Mouse (Mus musculus) forebrain, embryonic 10.5 days (tissue): ENCODE results near the gene Otub2. TPM values are rescaled to one million over a fixed set of nuclear protein-coding genes. Genes with fewer than 3 reads are reported as not detected.
A peak's percentile ranks its signal among the peaks of the same experiment; 100 is the strongest.

Experiments used
- DNase-seq: peaks from one replicate; pipeline ENCODE4 v3.0.0-alpha.2; 2017; ENCODE audit warnings: low spot score; ENCODE audit errors: extremely low spot score
- H3K27ac ChIP-seq: fragments of 300-500 bp; sonication (generic); 2 replicates; pipeline ENCODE4 v1.5.1; 2016; ENCODE audit warnings: mild to moderate bottlenecking
- H3K27me3 ChIP-seq: fragments of 300-500 bp; sonication (generic); 2 replicates; pipeline ENCODE4 v1.6.1; 2016; ENCODE audit warnings: mild to moderate bottlenecking; ENCODE audit not compliant: poor library complexity, severe bottlenecking
- H3K36me3 ChIP-seq: fragments of 300-500 bp; sonication (generic); replicated peaks from 2 replicates; pipeline ENCODE4 v1.6.1; 2016; ENCODE audit warnings: mild to moderate bottlenecking, moderate library complexity
- H3K4me1 ChIP-seq: fragments of 300-500 bp; sonication (generic); 2 replicates; pipeline ENCODE4 v1.6.1; 2016
- H3K4me3 ChIP-seq: fragments of 300-500 bp; sonication (generic); 2 replicates; pipeline ENCODE4 v1.5.1; 2016; ENCODE audit warnings: mild to moderate bottlenecking, moderate library complexity
- H3K9me3 ChIP-seq: fragments of 300-500 bp; sonication (generic); 2 replicates; pipeline ENCODE4 v1.6.1; 2016; ENCODE audit warnings: mild to moderate bottlenecking, moderate library complexity
- WGBS: fragments of 180-500 bp; shearing (Covaris S2); methylation state at CpG from one replicate; pipeline ENCODE4 v1.1.7; 2016; 5-methylcytosine and 5-hydroxymethylcytosine counted together
- polyA plus RNA-seq: library from polyadenylated mRNA; unstranded; fragments of >200 nt; fragmentation: Nextera tagmentation; extraction: Ambion mirVana; gene quantifications from 2 replicates; pipeline ENCODE4 v1.2.1, GENCODE M21; 2016

The Otub2 gene
- polyA plus RNA-seq, 1 experiment from 2014 or later: 11.3 TPM

- Histone ChIP-seq H3K36me3 (no peaks in the 10 kb centered on the region), H3K27ac (no peak overlapping the region), H3K4me1 (no peaks in the 10 kb centered on the region), H3K27me3 (no peaks in the 10 kb centered on the region), H3K9me3 (no peaks in the 10 kb centered on the region), H3K4me3 (no peak overlapping the region)
- DNase-seq: no peak
- 86% methylated on average over 4 of the region's 4 CpGs for WGBS
These were observed 11.7 kb upstream of the Otub2 start for GRCm38 (mm10) chr12:103376774-103377173.

GRCm38 (mm10) chr12:103380226-103380625, 8.3 kb upstream of the Otub2 start:
- Histone ChIP-seq H3K4me1 (no peaks in the 10 kb centered on the region), H3K36me3 (no peaks in the 10 kb centered on the region), H3K4me3 (no peak overlapping the region), H3K27ac (no peak overlapping the region), H3K27me3 (no peaks in the 10 kb centered on the region), H3K9me3 (no peaks in the 10 kb centered on the region)
- WGBS: 85% methylated on average over 4 of the region's 4 CpGs
- DNase-seq: no peak

GRCm38 (mm10) chr12:103389348-103389727, 856 bp downstream of the Otub2 start:
- Histone ChIP-seq H3K4me1 (peaks cover 21% of the 10 kb centered on the region), H3K27me3 (no peaks in the 10 kb centered on the region), H3K4me3 (peak overlapping the region; percentile 77), H3K9me3 (no peaks in the 10 kb centered on the region), H3K27ac (peak overlapping the region; percentile 92), H3K36me3 (no peaks in the 10 kb centered on the region)
- 57% methylated on average over 2 of the region's 2 CpGs for WGBS
- no peak for DNase-seq

GRCm38 (mm10) chr12:103389982-103390381, 1.5 kb downstream of the Otub2 start:
- 0 out of 2 replicates have a peak overlapping the region, but pooled peaks have one; percentile 77 for H3K4me3 ChIP-seq
- WGBS: 78% methylated on average over 4 of the region's 4 CpGs

GRCm38 (mm10) chr12:103391098-103391497, 2.6 kb downstream of the Otub2 start:
- no peak overlapping the region for H3K4me3 ChIP-seq
- H3K9me3 ChIP-seq: no peaks in the 10 kb centered on the region
- WGBS: 91% methylated on average over 7 of the region's 7 CpGs
- no peak overlapping the region for H3K27ac ChIP-seq
- H3K4me1 ChIP-seq: peaks cover 21% of the 10 kb centered on the region
- H3K27me3 ChIP-seq: no peaks in the 10 kb centered on the region
- H3K36me3 ChIP-seq: no peaks in the 10 kb centered on the region
- no peak for DNase-seq

More at GRCm38 (mm10) chr12:103389982-103390381, 1.5 kb downstream of the Otub2 start:
- Histone ChIP-seq H3K36me3 (no peaks in the 10 kb centered on the region), H3K27me3 (no peaks in the 10 kb centered on the region), H3K9me3 (no peaks in the 10 kb centered on the region), H3K27ac (no peak overlapping the region), H3K4me1 (peaks cover 21% of the 10 kb centered on the region)
- no peak for DNase-seq

- DNase-seq: no peak
- Histone ChIP-seq H3K27me3 (no peaks in the 10 kb centered on the region), H3K4me1 (peaks cover 21% of the 10 kb centered on the region), H3K9me3 (no peaks in the 10 kb centered on the region), H3K36me3 (no peaks in the 10 kb centered on the region), H3K27ac (peak overlapping the region; percentile 22), H3K4me3 (no peak overlapping the region)
- 73% methylated on average over 6 of the region's 6 CpGs for WGBS
These were observed 5.0 kb downstream of the Otub2 start for GRCm38 (mm10) chr12:103393528-103393927.

GRCm38 (mm10) chr12:103395486-103396275, 7.2 kb downstream of the Otub2 start:
- Histone ChIP-seq H3K4me1 (0 out of 2 replicates have a peak, but pooled peaks cover 5% of the 10 kb centered on the region), H3K4me3 (no peak overlapping the region), H3K9me3 (no peaks in the 10 kb centered on the region), H3K27ac (no peak overlapping the region), H3K27me3 (no peaks in the 10 kb centered on the region), H3K36me3 (no peaks in the 10 kb centered on the region)
- WGBS: 82% methylated on average over 12 of the region's 12 CpGs
- DNase-seq: no peak

GRCm38 (mm10) chr12:103396751-103397150, 8.3 kb downstream of the Otub2 start:
- H3K4me1 ChIP-seq: 0 out of 2 replicates have a peak, but pooled peaks cover 5% of the 10 kb centered on the region
- peaks cover 3% of the 10 kb centered on the region; the same call in 1 of the 2 replicates for H3K36me3 ChIP-seq
- no peaks in the 10 kb centered on the region for H3K27me3 ChIP-seq
- H3K4me3 ChIP-seq: no peak overlapping the region
- H3K9me3 ChIP-seq: no peaks in the 10 kb centered on the region
- no peak overlapping the region for H3K27ac ChIP-seq
- DNase-seq: no peak
- 78% methylated on average over 7 of the region's 7 CpGs for WGBS

- no peak overlapping the region for H3K27ac ChIP-seq
- no peaks in the 10 kb centered on the region for H3K4me1 ChIP-seq
- WGBS: 91% methylated on average over 18 of the region's 18 CpGs
- no peaks in the 10 kb centered on the region for H3K27me3 ChIP-seq
- no peaks in the 10 kb centered on the region for H3K9me3 ChIP-seq
- DNase-seq: no peak
- H3K36me3 ChIP-seq: peaks cover 65% of the 10 kb centered on the region
- H3K4me3 ChIP-seq: no peak overlapping the region
These were observed 15.6 kb downstream of the Otub2 start for GRCm38 (mm10) chr12:103404131-103404530.

GRCm38 (mm10) chr12:103407720-103408119, 19.2 kb downstream of the Otub2 start, which contains the start of gene 9330161L09Rik:
9330161L09Rik (minus strand) TSS chr12:103407820.
- Histone ChIP-seq H3K4me3 (no peak within 1 kb of the TSS), H3K4me1 (no peaks in the 10 kb centered on the region), H3K27me3 (no peaks in the 10 kb centered on the region), H3K9me3 (no peaks in the 10 kb centered on the region), H3K36me3 (peaks cover 95% of the 10 kb centered on the region), H3K27ac (no peak within 1 kb of the TSS)
- 98% methylated on average over 4 of the region's 4 CpGs for WGBS
- DNase-seq: no peak

GRCm38 (mm10) chr12:103408144-103408543, 19.7 kb downstream of the Otub2 start:
- Histone ChIP-seq H3K36me3 (peaks cover 95% of the 10 kb centered on the region), H3K4me3 (no peak overlapping the region), H3K27ac (no peak overlapping the region), H3K9me3 (no peaks in the 10 kb centered on the region), H3K27me3 (no peaks in the 10 kb centered on the region), H3K4me1 (no peaks in the 10 kb centered on the region)
- DNase-seq: no peak
- 93% methylated on average over 10 of the region's 10 CpGs for WGBS

- Histone ChIP-seq H3K27me3 (no peaks in the 10 kb centered on the region), H3K4me1 (peaks cover 30% of the 10 kb centered on the region), H3K27ac (peak overlapping the region; percentile 89), H3K4me3 (peak overlapping the region; percentile 98), H3K36me3 (peaks cover 30% of the 10 kb centered on the region), H3K9me3 (no peaks in the 10 kb centered on the region)
- no peak for DNase-seq
- 11% methylated on average over 33 of the region's 33 CpGs for WGBS
These were observed 36.7 kb downstream of the Otub2 start for GRCm38 (mm10) chr12:103425016-103425728.
